Mouse (Mus musculus): Measurements from ENCODE around the gene Tspan4. TPM values are rescaled to one million over a fixed set of nuclear protein-coding genes. Genes with fewer than 3 reads are reported as not detected.

Tspan4 gene
- polyA plus RNA-seq, 1 experiment from 2014 or later = 38.7 TPM

- Histone ChIP-seq H3K27ac (replicated peaks) (no peak overlapping the region), H3K9me3 (replicated peaks) (no peaks in the 10 kb centered on the region), H3K4me1 (peaks cover 12% of the 10 kb centered on the region), H3K36me3 (peaks cover 10% of the 10 kb centered on the region), H3K4me3 (no peak overlapping the region), H3K27me3 (ENCODE audit: low read depth, poor library complexity, severe bottlenecking) (peaks cover 24% of the 10 kb centered on the region)
- 89% methylated on average over 7 of the region's 7 CpGs for WGBS
- no peak for DNase-seq (ENCODE audit: low spot score)
Measured at GRCm38 (mm10) chr7:141487141-141487540, 12.1 kb downstream of the Tspan4 start.

GRCm38 (mm10) chr7:141491151-141491550 is 16.1 kb downstream of the Tspan4 start:
- Histone ChIP-seq H3K27me3 (ENCODE audit: low read depth, poor library complexity, severe bottlenecking) (no peaks in the 10 kb centered on the region), H3K27ac (replicated peaks) (no peak overlapping the region), H3K36me3 (peaks cover 38% of the 10 kb centered on the region), H3K4me1 (no peaks in the 10 kb centered on the region), H3K9me3 (replicated peaks) (no peaks in the 10 kb centered on the region), H3K4me3 (no peak overlapping the region)
- WGBS = 89% methylated on average over 2 of the region's 2 CpGs
- no peak for DNase-seq (ENCODE audit: low spot score)

DNA sequence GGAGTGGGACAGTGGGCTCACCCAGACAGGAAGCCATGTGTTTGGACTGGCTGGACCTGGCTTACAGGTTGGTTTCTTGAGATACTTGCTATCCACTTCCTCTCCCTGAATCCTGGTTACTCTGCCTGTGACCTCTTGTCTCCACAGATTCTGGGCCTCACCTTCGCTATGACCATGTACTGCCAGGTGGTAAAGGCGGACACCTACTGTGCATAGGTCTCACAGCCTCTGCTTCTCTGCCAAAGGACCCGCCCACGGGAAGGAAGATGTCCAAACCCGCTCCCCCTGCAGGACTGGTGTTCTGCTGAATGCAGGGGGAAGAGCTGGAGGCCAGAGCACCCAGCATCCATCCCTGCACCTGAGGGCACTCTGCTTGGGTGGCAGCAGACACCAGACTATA is 17.7 kb downstream of the Tspan4 start:
- Histone ChIP-seq H3K4me1 (no peaks in the 10 kb centered on the region), H3K27me3 (ENCODE audit: low read depth, poor library complexity, severe bottlenecking) (no peaks in the 10 kb centered on the region), H3K9me3 (replicated peaks) (no peaks in the 10 kb centered on the region), H3K36me3 (peaks cover 39% of the 10 kb centered on the region), H3K4me3 (no peak overlapping the region), H3K27ac (replicated peaks) (no peak overlapping the region)
- no peak for DNase-seq (ENCODE audit: low spot score)
- WGBS = 88% methylated on average over 5 of the region's 5 CpGs

DNA sequence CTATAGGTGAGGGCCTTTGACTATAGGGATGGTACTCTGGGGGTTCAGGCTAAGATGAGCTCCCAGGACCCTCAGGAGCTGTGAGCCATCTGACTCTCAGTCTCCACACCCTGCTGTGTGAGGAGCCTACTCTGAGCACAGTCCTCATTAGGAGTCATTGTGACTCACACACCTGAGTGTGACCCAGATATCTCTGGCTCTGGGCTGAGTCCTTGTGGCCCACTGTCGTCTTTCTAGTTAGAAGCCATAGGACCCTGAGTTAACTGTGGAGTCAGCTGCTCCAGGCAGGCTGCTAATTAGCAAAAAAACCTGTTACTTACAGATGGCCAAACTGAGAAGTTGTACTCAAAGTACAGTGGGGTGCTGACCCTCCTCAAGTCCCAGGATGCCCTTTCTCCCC is 18.7 kb downstream of the Tspan4 start:
- H3K36me3 ChIP-seq = peaks cover 40% of the 10 kb centered on the region
- 83% methylated on average over 1 of the region's 1 CpGs for WGBS

GRCm38 (mm10) chr7:141495379-141495778 is 20.3 kb downstream of the Tspan4 start:
- Histone ChIP-seq H3K27me3 (ENCODE audit: low read depth, poor library complexity, severe bottlenecking) (no peaks in the 10 kb centered on the region), H3K36me3 (peaks cover 53% of the 10 kb centered on the region), H3K27ac (replicated peaks) (no peak overlapping the region), H3K4me1 (no peaks in the 10 kb centered on the region), H3K4me3 (no peak overlapping the region), H3K9me3 (replicated peaks) (no peaks in the 10 kb centered on the region)
- no peak for DNase-seq (ENCODE audit: low spot score)
- 81% methylated on average over 2 of the region's 2 CpGs for WGBS

More for the DNA sequence above, 18.7 kb downstream of the Tspan4 start:
- Histone ChIP-seq H3K27ac (replicated peaks) (no peak overlapping the region), H3K9me3 (replicated peaks) (no peaks in the 10 kb centered on the region), H3K4me3 (no peak overlapping the region), H3K27me3 (ENCODE audit: low read depth, poor library complexity, severe bottlenecking) (no peaks in the 10 kb centered on the region), H3K4me1 (no peaks in the 10 kb centered on the region)
- DNase-seq (ENCODE audit: low spot score) = no peak

DNA sequence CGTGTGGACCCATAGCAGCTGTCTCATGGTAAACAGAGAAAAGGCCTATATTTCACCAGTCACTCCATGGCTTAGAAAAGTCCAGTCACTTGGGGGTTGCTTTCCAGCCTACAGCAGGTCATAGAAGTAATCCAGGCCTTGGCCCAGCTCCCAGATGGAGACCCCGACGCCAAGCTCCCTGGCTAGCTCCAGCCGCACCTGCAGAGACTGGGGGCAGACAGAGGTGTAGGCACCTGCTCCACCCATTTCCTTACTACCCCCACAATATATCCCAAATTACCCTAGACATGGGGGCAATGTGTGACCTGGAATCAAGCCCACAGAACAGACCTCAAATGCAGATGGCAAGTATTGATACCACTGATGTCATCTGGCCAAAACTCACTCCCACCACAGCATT is 20.9 kb downstream of the Tspan4 start:
- H3K27ac ChIP-seq (replicated peaks) = no peak overlapping the region
- peaks cover 53% of the 10 kb centered on the region for H3K36me3 ChIP-seq
- no peaks in the 10 kb centered on the region for H3K9me3 ChIP-seq (replicated peaks)
- no peaks in the 10 kb centered on the region for H3K4me1 ChIP-seq
- H3K27me3 ChIP-seq (ENCODE audit: low read depth, poor library complexity, severe bottlenecking) = no peaks in the 10 kb centered on the region
- 89% methylated on average over 4 of the region's 4 CpGs for WGBS
- H3K4me3 ChIP-seq = no peak overlapping the region
- no peak for DNase-seq (ENCODE audit: low spot score)

DNA sequence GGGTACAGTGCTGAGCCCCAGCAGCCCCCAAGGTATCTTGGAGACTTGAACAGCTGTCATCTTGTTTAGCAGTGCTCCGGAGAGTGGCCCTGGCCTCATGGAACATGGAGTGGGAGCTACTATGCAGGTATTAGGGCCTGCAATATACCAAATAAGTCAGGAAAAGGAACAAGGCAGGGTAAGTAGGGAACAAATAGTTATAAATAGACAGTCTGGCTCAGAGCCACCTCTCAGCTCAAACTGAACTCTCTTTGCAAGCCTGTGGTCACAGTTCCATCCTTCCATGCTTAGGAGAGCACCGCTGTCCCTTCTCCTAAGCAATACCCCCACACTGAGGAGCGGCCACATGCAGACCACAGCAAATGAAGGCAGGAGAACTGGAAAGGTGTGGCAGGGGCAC is 22.6 kb downstream of the Tspan4 start:
- Histone ChIP-seq H3K4me1 (no peaks in the 10 kb centered on the region), H3K27ac (replicated peaks) (no peak overlapping the region), H3K9me3 (replicated peaks) (no peaks in the 10 kb centered on the region), H3K27me3 (ENCODE audit: low read depth, poor library complexity, severe bottlenecking) (no peaks in the 10 kb centered on the region), H3K4me3 (no peak overlapping the region), H3K36me3 (peaks cover 40% of the 10 kb centered on the region)
- WGBS = 95% methylated on average over 3 of the region's 3 CpGs
- no peak for DNase-seq (ENCODE audit: low spot score)

GRCm38 (mm10) chr7:141501820-141502555 is 26.9 kb downstream of the Tspan4 start:
- Histone ChIP-seq H3K9me3 (replicated peaks) (no peaks in the 10 kb centered on the region), H3K4me3 (no peak overlapping the region), H3K27ac (replicated peaks) (no peak overlapping the region), H3K4me1 (peaks cover 11% of the 10 kb centered on the region), H3K36me3 (peaks cover 24% of the 10 kb centered on the region), H3K27me3 (ENCODE audit: low read depth, poor library complexity, severe bottlenecking) (no peaks in the 10 kb centered on the region)
- no peak for DNase-seq (ENCODE audit: low spot score)
- WGBS = 91% methylated on average over 7 of the region's 7 CpGs

DNA sequence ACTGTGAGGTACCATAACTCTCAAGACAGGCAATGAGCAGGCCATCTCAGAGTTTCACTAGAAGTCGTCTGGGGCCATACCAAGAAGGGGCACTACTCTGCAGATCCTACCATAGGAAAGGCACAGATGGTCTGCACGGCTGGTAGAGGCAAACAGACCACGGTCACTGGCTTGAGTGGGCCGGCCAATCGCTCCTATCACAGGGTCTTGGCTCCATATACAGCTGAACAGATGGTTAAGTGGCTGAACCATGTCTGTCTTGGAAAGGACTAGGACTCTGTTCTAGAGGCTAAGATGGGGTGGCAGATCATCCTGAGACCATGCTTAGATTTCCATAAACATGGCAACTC is 27.5 kb downstream of the Tspan4 start:
- peaks cover 24% of the 10 kb centered on the region for H3K36me3 ChIP-seq
- H3K27me3 ChIP-seq (ENCODE audit: low read depth, poor library complexity, severe bottlenecking) = no peaks in the 10 kb centered on the region
- peaks cover 12% of the 10 kb centered on the region for H3K4me1 ChIP-seq
- WGBS = 92% methylated on average over 5 of the region's 5 CpGs
- DNase-seq (ENCODE audit: low spot score) = no peak
- H3K27ac ChIP-seq (replicated peaks) = no peak overlapping the region
- no peak overlapping the region for H3K4me3 ChIP-seq
- no peaks in the 10 kb centered on the region for H3K9me3 ChIP-seq (replicated peaks)

DNA sequence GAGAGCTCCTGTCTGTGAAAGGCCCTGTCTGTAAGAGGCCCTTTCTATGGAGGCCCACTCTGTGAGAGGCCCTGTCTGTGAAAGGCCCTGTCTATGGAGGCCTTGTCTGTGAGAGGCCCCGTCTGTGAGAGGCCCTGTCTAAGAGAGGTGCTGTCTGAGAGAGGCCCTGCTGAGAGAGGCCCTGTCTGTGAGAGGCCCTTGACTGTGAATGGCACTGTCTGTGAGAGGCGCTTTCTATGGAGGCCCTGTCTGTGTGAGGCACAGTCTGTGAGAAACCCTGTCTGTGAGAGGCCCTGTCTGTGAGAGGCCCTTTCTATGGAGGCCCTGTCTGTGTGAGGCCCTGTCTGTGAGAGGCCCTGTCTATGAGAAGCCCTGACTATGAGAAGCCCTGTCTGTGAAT is 31.2 kb downstream of the Tspan4 start:
- Histone ChIP-seq H3K36me3 (peaks cover 23% of the 10 kb centered on the region), H3K4me1 (peaks cover 30% of the 10 kb centered on the region), H3K27ac (replicated peaks) (peak overlapping the region; percentile 77), H3K9me3 (replicated peaks) (no peaks in the 10 kb centered on the region), H3K4me3 (peak overlapping the region; percentile 16; the same call in 1 of the 2 replicates), H3K27me3 (ENCODE audit: low read depth, poor library complexity, severe bottlenecking) (no peaks in the 10 kb centered on the region)
- DNase-seq (ENCODE audit: low spot score) = no peak
- 89% methylated on average over 2 of the region's 2 CpGs for WGBS

GRCm38 (mm10) chr7:141508160-141508559 is 33.1 kb downstream of the Tspan4 start:
- Histone ChIP-seq H3K9me3 (replicated peaks) (no peaks in the 10 kb centered on the region), H3K27me3 (ENCODE audit: low read depth, poor library complexity, severe bottlenecking) (no peaks in the 10 kb centered on the region), H3K27ac (replicated peaks) (peak overlapping the region; percentile 77), H3K4me1 (peaks cover 30% of the 10 kb centered on the region), H3K36me3 (peaks cover 20% of the 10 kb centered on the region), H3K4me3 (no peak overlapping the region)
- no peak for DNase-seq (ENCODE audit: low spot score)

DNA sequence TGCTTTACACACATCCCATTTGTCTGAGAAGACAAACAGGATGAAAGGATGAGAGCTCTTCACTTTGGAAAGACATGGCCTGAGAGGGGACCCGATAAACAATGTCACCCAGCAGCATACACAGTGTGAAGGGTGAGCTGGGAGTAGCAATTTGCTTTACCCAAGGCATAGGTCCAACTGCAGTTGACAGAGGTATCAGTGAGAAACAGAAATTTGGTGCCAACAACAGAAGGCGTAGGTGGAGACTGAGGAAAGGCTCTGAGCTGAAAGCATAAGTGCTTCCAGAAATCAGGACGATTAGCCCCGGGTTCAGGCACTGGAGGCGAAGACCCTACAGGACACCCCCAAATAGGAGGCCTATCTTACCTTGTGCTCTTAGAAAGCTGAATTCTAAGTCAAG is 35.2 kb downstream of the Tspan4 start:
- no peak overlapping the region for H3K27ac ChIP-seq (replicated peaks)
- H3K4me3 ChIP-seq = no peak overlapping the region
- 91% methylated on average over 5 of the region's 5 CpGs for WGBS
- no peak for DNase-seq (ENCODE audit: low spot score)
- no peaks in the 10 kb centered on the region for H3K9me3 ChIP-seq (replicated peaks)
- H3K27me3 ChIP-seq (ENCODE audit: low read depth, poor library complexity, severe bottlenecking) = no peaks in the 10 kb centered on the region
- peaks cover 35% of the 10 kb centered on the region for H3K36me3 ChIP-seq
- H3K4me1 ChIP-seq = peaks cover 30% of the 10 kb centered on the region

DNA sequence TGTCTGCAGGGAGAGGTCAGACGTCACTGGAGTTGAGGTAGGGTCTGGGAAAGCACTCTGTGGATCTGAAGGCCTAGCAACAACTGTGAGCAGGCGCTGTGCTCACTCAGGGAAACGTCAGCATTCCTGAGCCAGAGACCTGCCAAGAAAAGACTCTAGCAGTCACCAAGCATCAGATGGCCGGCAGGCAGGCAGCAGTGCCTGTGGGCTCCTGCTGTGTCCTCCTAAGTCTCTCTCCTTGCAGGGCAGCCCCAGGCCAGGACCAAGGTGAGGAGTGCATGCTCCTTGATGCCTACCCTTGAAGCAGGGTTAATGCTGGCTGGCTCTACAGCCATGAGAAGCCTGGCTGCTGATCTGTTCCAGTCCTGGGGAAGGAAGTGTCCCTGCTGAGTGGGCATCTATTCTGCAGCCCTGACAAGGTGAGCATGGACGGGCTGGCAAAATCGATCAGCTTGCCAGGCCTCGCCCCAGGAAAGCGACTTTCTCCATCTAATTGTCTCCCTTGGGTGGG is 35.7 kb downstream of the Tspan4 start:
- no peak for DNase-seq (ENCODE audit: low spot score)
- 73% methylated on average over 8 of the region's 8 CpGs for WGBS
- H3K27me3 ChIP-seq (ENCODE audit: low read depth, poor library complexity, severe bottlenecking) = no peaks in the 10 kb centered on the region
- H3K9me3 ChIP-seq (replicated peaks) = no peaks in the 10 kb centered on the region
- peaks cover 29% of the 10 kb centered on the region for H3K4me1 ChIP-seq
- H3K27ac ChIP-seq (replicated peaks) = 0 out of 2 replicates have a peak overlapping the region, but pooled peaks have one; percentile 52
- no peak overlapping the region for H3K4me3 ChIP-seq
- peaks cover 41% of the 10 kb centered on the region for H3K36me3 ChIP-seq
